Mouse (Mus musculus): ENCODE results near the gene Mier3. TPM values are rescaled to one million over a fixed set of nuclear protein-coding genes. Genes with fewer than 3 reads are reported as not detected.
"Not testable (repeated sequence)": the region's sequence is repeated elsewhere in the genome, so short reads cannot be mapped to it uniquely, and the experiment has no call there.

The Mier3 gene
- polyA plus RNA-seq, 1 experiment from 2014 or later, result 21.6 TPM

GRCm38 (mm10) chr13:111659430-111659829 is 21.3 kb upstream of the Mier3 start:
- 0 out of 2 replicates have a peak, but pooled peaks cover 6% of the 10 kb centered on the region for H3K4me1 ChIP-seq

GRCm38 (mm10) chr13:111660072-111660471 is 20.7 kb upstream of the Mier3 start:
- ATAC-seq (ENCODE audit: low FRiP score, low read depth), result no peak
- no peak overlapping the region for H3K9ac ChIP-seq
- H3K36me3 ChIP-seq, result no peaks in the 10 kb centered on the region
- H3K27me3 ChIP-seq (replicated peaks), result no peaks in the 10 kb centered on the region
- 0 out of 2 replicates have a peak, but pooled peaks cover 6% of the 10 kb centered on the region for H3K4me1 ChIP-seq
- no peak overlapping the region for H3K4me3 ChIP-seq
- no peak overlapping the region for H3K27ac ChIP-seq
- WGBS, result 45% methylated on average over 13 of the region's 13 CpGs
- H3K9me3 ChIP-seq, result no peaks in the 10 kb centered on the region
- H3K4me2 ChIP-seq (replicated peaks), result no peak overlapping the region

More at GRCm38 (mm10) chr13:111659430-111659829, 21.3 kb upstream of the Mier3 start:
- 80% methylated on average over 8 of the region's 8 CpGs for WGBS
- Histone ChIP-seq H3K9me3 (no peaks in the 10 kb centered on the region), H3K36me3 (no peaks in the 10 kb centered on the region), H3K9ac (no peak overlapping the region), H3K4me3 (no peak overlapping the region), H3K4me2 (replicated peaks) (no peak overlapping the region), H3K27me3 (replicated peaks) (no peaks in the 10 kb centered on the region), H3K27ac (no peak overlapping the region)
- no peak for ATAC-seq (ENCODE audit: low FRiP score, low read depth)

- H3K4me2 ChIP-seq (replicated peaks), result no peak overlapping the region
These were observed 20.2 kb upstream of the Mier3 start for GRCm38 (mm10) chr13:111660556-111660955.

GRCm38 (mm10) chr13:111668016-111668415 is 12.8 kb upstream of the Mier3 start:
- H3K36me3 ChIP-seq, result no peaks in the 10 kb centered on the region
- no peaks in the 10 kb centered on the region for H3K9me3 ChIP-seq
- no peaks in the 10 kb centered on the region for H3K4me1 ChIP-seq
- ATAC-seq (ENCODE audit: low FRiP score, low read depth), result no peak
- no peaks in the 10 kb centered on the region for H3K27me3 ChIP-seq (replicated peaks)
- H3K27ac ChIP-seq, result no peak overlapping the region
- no peak overlapping the region for H3K4me2 ChIP-seq (replicated peaks)
- no peak overlapping the region for H3K9ac ChIP-seq
- 95% methylated on average over 7 of the region's 7 CpGs for WGBS
- H3K4me3 ChIP-seq, result no peak overlapping the region

More at GRCm38 (mm10) chr13:111660556-111660955, 20.2 kb upstream of the Mier3 start:
- Histone ChIP-seq H3K4me1 (0 out of 2 replicates have a peak, but pooled peaks cover 6% of the 10 kb centered on the region), H3K27ac (no peak overlapping the region), H3K27me3 (replicated peaks) (no peaks in the 10 kb centered on the region), H3K4me3 (no peak overlapping the region), H3K9me3 (no peaks in the 10 kb centered on the region), H3K36me3 (no peaks in the 10 kb centered on the region), H3K9ac (no peak overlapping the region)
- no peak for ATAC-seq (ENCODE audit: low FRiP score, low read depth)
- 77% methylated on average over 3 of the region's 3 CpGs for WGBS

- H3K27ac ChIP-seq, result no peak overlapping the region
- no peak for ATAC-seq (ENCODE audit: low FRiP score, low read depth)
- no peak overlapping the region for H3K4me2 ChIP-seq (replicated peaks)
- WGBS, result 93% methylated on average over 3 of the region's 3 CpGs
- no peaks in the 10 kb centered on the region for H3K4me1 ChIP-seq
- no peak overlapping the region for H3K9ac ChIP-seq
- H3K9me3 ChIP-seq, result peaks cover 3% of the 10 kb centered on the region; the same call in 1 of the 2 replicates
- no peak overlapping the region for H3K4me3 ChIP-seq
- no peaks in the 10 kb centered on the region for H3K27me3 ChIP-seq (replicated peaks)
- H3K36me3 ChIP-seq, result no peaks in the 10 kb centered on the region
These were observed 3.9 kb upstream of the Mier3 start for GRCm38 (mm10) chr13:111676841-111677240.

- 36% methylated on average over 5 of the region's 5 CpGs for WGBS
- Histone ChIP-seq H3K27me3 (replicated peaks) (no peaks in the 10 kb centered on the region), H3K9ac (no peak overlapping the region), H3K36me3 (no peaks in the 10 kb centered on the region), H3K27ac (no peak overlapping the region), H3K9me3 (no peaks in the 10 kb centered on the region), H3K4me3 (no peak overlapping the region), H3K4me2 (replicated peaks) (no peak overlapping the region), H3K4me1 (0 out of 2 replicates have a peak, but pooled peaks cover 7% of the 10 kb centered on the region)
- ATAC-seq (ENCODE audit: low FRiP score, low read depth), result no peak
These were observed 3.4 kb downstream of the Mier3 start for GRCm38 (mm10) chr13:111684056-111684625.

- ATAC-seq (ENCODE audit: low FRiP score, low read depth), result peak; percentile 95
- H3K9ac ChIP-seq, result peak overlapping the region; percentile 96
These were observed 5.1 kb downstream of the Mier3 start for GRCm38 (mm10) chr13:111685751-111686462.

GRCm38 (mm10) chr13:111686522-111687284 is 5.9 kb downstream of the Mier3 start:
- Histone ChIP-seq H3K9me3 (no peaks in the 10 kb centered on the region), H3K36me3 (peaks cover 6% of the 10 kb centered on the region), H3K4me3 (peak overlapping the region; percentile 97), H3K4me2 (replicated peaks) (peak overlapping the region; percentile 90), H3K9ac (peak overlapping the region; percentile 96), H3K4me1 (0 out of 2 replicates have a peak, but pooled peaks cover 7% of the 10 kb centered on the region), H3K27me3 (replicated peaks) (no peaks in the 10 kb centered on the region), H3K27ac (peak overlapping the region; percentile 95)
- ATAC-seq (ENCODE audit: low FRiP score, low read depth), result peak; percentile 72
- under 1% methylated on average over 74 of the region's 101 CpGs for WGBS

More at GRCm38 (mm10) chr13:111685751-111686462, 5.1 kb downstream of the Mier3 start:
- WGBS, result under 1% methylated on average over 85 of the region's 86 CpGs
- H3K36me3 ChIP-seq, result no peaks in the 10 kb centered on the region
- peak overlapping the region; percentile 97 for H3K4me3 ChIP-seq
- peak overlapping the region; percentile 90 for H3K4me2 ChIP-seq (replicated peaks)
- 0 out of 2 replicates have a peak, but pooled peaks cover 7% of the 10 kb centered on the region for H3K4me1 ChIP-seq
- H3K27me3 ChIP-seq (replicated peaks), result no peaks in the 10 kb centered on the region
- H3K9me3 ChIP-seq, result no peaks in the 10 kb centered on the region
- H3K27ac ChIP-seq, result peak overlapping the region; percentile 95

GRCm38 (mm10) chr13:111687285-111687781 is 6.6 kb downstream of the Mier3 start:
- Histone ChIP-seq H3K4me2 (replicated peaks) (peak overlapping the region; percentile 90), H3K4me3 (peak overlapping the region; percentile 97), H3K27me3 (replicated peaks) (no peaks in the 10 kb centered on the region), H3K9me3 (no peaks in the 10 kb centered on the region), H3K36me3 (peaks cover 11% of the 10 kb centered on the region), H3K4me1 (0 out of 2 replicates have a peak, but pooled peaks cover 7% of the 10 kb centered on the region), H3K9ac (peak overlapping the region; percentile 96), H3K27ac (peak overlapping the region; percentile 95)
- WGBS, result under 1% methylated on average over 35 of the region's 35 CpGs
- ATAC-seq (ENCODE audit: low FRiP score, low read depth), result peak; percentile 61

- Histone ChIP-seq H3K4me2 (replicated peaks) (no peak overlapping the region), H3K36me3 (peaks cover 64% of the 10 kb centered on the region), H3K4me1 (no peaks in the 10 kb centered on the region), H3K9me3 (no peaks in the 10 kb centered on the region), H3K9ac (no peak overlapping the region), H3K27me3 (replicated peaks) (no peaks in the 10 kb centered on the region), H3K27ac (no peak overlapping the region), H3K4me3 (no peak overlapping the region)
- WGBS, result 96% methylated on average over 10 of the region's 10 CpGs
- no peak for ATAC-seq (ENCODE audit: low FRiP score, low read depth)
These were observed 22.6 kb downstream of the Mier3 start for GRCm38 (mm10) chr13:111703396-111703795.

GRCm38 (mm10) chr13:111703952-111704351 is 23.2 kb downstream of the Mier3 start:
- not testable (repeated sequence) for ATAC-seq (ENCODE audit: low FRiP score, low read depth); H3K4me3 ChIP-seq; H3K4me1 ChIP-seq; H3K4me2 ChIP-seq (replicated peaks); H3K9me3 ChIP-seq; H3K27me3 ChIP-seq (replicated peaks); H3K27ac ChIP-seq; H3K9ac ChIP-seq
- H3K36me3 ChIP-seq, result peaks cover 68% of the 10 kb centered on the region
- WGBS, result 92% methylated on average over 4 of the region's 4 CpGs

- H3K4me2 ChIP-seq (replicated peaks), result no peak overlapping the region
- 91% methylated on average over 4 of the region's 4 CpGs for WGBS
- no peak overlapping the region for H3K9ac ChIP-seq
- H3K27me3 ChIP-seq (replicated peaks), result no peaks in the 10 kb centered on the region
- no peak overlapping the region for H3K4me3 ChIP-seq
- H3K27ac ChIP-seq, result no peak overlapping the region
- H3K4me1 ChIP-seq, result no peaks in the 10 kb centered on the region
- ATAC-seq (ENCODE audit: low FRiP score, low read depth), result no peak
- peaks cover 92% of the 10 kb centered on the region for H3K36me3 ChIP-seq
- H3K9me3 ChIP-seq, result no peaks in the 10 kb centered on the region
These were observed 29.8 kb downstream of the Mier3 start for GRCm38 (mm10) chr13:111710531-111710930.
